Mouse (Mus musculus) C2C12 (cell line): ENCODE measurements around the gene Sox1.

Experiments
- CEBPB ChIP-seq: IDR thresholded peaks from one replicate; pipeline ENCODE4 v1.6.1; 2011; ENCODE audit warnings: low read depth, mild to moderate bottlenecking, control low read depth, moderate library complexity
- CTCF ChIP-seq: IDR thresholded peaks from one replicate; pipeline ENCODE4 v1.5.1; 2011; ENCODE audit not compliant: control insufficient read depth, insufficient read depth, insufficient read length
- MAX ChIP-seq: IDR thresholded peaks from one replicate; pipeline ENCODE4 v1.6.1; 2011; ENCODE audit warnings: mild to moderate bottlenecking, control low read depth
- MYOD1 ChIP-seq: IDR thresholded peaks from one replicate; pipeline ENCODE4 v1.6.1; 2011; ENCODE audit warnings: low read depth; ENCODE audit not compliant: control insufficient read depth, insufficient read length
- MYOG ChIP-seq: IDR thresholded peaks from one replicate; pipeline ENCODE4 v1.6.1; 2011; ENCODE audit not compliant: control insufficient read depth, insufficient read length; ENCODE audit errors: extremely low read depth

- no peak for TF ChIP-seq CTCF
- TF ChIP-seq MAX = no peak
- no peak for TF ChIP-seq MYOD1
- no peak for TF ChIP-seq CEBPB
- no peak for TF ChIP-seq MYOG
Observed at GRCm38 (mm10) chr8:12390640-12391365, 4.3 kb upstream of the Sox1 start.
